Mouse (Mus musculus): ENCODE data around the gene 2200002D01Rik. TPM values are rescaled to one million over a fixed set of nuclear protein-coding genes. Genes with fewer than 3 reads are reported as not detected.
"Not testable (repeated sequence)": the region's sequence is repeated elsewhere in the genome, so short reads cannot be mapped to it uniquely, and the experiment has no call there.

The 2200002D01Rik gene
- polyA plus RNA-seq, 1 experiment, result 0.10 TPM

DNA sequence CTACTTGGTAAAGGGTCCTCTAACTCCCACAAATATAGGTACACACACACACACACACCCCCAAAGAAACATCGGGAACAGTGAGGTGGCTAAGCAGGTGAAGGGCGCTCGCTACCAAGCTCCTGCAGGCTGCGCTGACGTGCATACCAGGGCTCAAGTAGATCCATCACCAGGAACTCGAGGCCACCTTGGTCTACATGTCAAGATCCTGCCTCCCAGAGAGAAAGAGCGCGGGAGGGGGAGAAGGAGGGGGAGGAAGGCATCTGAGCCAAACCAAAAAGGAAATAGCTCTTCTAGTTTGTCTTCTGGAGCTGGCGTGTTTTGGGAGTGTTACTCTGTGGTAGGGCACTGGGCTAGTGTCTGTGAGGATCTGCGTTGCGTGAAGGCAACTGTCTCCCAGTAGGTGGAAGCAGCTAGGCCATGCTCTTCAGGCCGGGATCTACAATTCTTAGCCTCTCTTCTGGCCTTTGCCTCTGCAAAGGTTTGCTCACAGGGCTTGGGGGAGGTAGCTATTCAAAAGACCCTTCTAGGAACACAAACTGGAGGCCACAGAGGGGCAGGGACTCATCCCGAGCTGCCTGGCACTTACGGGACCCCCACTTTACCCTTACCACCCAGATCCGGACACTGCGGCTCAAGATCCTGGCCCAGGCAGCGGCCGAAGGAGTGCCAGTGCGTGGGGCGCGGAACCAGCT, 1.5 kb downstream of the 2200002D01Rik start:
- Histone ChIP-seq H3K4me1 (ENCODE audit: control insufficient read depth, insufficient read depth, low read length) (no peaks in the 10 kb centered on the region), H3K27ac (ENCODE audit: insufficient read depth, low read length) (no peak overlapping the region), H3K4me3 (ENCODE audit: insufficient read depth, low read length) (no peak overlapping the region)
- TF ChIP-seq CTCF (IDR thresholded peaks at IDR 0.05; ENCODE audit: extremely low read depth, insufficient read depth, low read length), result no peak
- TF ChIP-seq POLR2A (IDR thresholded peaks at IDR 0.05; ENCODE audit: extremely low read depth, insufficient read depth, low read length), result no peak

DNA sequence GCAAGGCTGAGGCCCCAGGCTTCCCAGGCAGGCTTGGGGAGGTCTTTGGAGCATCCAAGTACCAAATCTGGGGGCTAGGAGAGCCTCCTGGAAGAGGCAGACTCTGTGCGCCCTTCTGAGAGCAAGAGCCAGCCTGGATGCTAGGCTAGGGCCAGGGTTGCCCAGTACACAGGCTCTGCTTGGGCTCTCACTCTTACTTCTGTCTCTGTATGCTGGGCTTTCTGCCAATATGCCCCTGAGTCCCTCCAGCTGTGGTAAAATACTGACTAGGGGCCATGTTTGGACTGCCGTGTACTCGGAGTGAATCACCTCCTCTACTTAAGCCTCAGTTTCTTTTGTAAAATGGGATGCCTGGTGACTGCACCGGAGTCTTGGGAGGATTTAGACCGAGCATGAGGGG, 2.3 kb downstream of the 2200002D01Rik start:
- Histone ChIP-seq H3K27ac (ENCODE audit: insufficient read depth, low read length) (no peak overlapping the region), H3K4me3 (ENCODE audit: insufficient read depth, low read length) (no peak overlapping the region), H3K4me1 (ENCODE audit: control insufficient read depth, insufficient read depth, low read length) (no peaks in the 10 kb centered on the region)
- TF ChIP-seq POLR2A (IDR thresholded peaks at IDR 0.05; ENCODE audit: extremely low read depth, insufficient read depth, low read length) (no peak), CTCF (IDR thresholded peaks at IDR 0.05; ENCODE audit: extremely low read depth, insufficient read depth, low read length) (no peak)

DNA sequence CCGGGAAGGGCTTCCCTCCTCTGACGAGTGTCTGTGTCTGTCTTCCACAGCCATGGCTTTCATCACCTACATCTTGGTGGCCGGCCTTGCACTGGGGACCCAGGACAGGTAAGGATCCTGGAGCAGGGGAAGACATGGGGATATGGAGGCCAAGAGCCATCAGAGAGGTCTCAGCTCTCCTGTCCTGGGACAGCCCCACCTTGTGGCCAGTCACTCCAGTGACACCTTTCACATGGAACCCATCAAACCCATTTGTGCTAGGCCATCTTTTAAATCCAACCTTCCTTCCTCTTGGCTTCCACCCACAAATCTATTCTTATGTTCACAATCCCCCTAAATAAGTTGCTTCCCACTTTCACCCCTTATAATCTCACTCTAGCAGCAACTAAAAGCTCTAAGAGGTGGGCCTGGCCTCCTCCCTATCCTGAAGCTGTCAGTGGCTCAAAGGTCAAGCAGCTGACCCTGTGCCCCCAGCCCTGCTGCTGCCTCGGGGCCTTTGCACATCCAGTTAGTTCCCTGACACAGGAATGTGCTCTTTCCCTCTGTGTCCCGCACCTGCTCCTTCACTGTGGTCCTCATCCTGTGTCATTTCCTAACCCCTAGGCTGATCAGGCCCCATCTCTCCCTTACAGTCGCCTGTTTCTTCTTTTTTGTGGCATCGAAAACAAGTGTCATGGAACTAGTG, 3.4 kb downstream of the 2200002D01Rik start:
- no peak overlapping the region for H3K4me3 ChIP-seq (ENCODE audit: insufficient read depth, low read length)

DNA sequence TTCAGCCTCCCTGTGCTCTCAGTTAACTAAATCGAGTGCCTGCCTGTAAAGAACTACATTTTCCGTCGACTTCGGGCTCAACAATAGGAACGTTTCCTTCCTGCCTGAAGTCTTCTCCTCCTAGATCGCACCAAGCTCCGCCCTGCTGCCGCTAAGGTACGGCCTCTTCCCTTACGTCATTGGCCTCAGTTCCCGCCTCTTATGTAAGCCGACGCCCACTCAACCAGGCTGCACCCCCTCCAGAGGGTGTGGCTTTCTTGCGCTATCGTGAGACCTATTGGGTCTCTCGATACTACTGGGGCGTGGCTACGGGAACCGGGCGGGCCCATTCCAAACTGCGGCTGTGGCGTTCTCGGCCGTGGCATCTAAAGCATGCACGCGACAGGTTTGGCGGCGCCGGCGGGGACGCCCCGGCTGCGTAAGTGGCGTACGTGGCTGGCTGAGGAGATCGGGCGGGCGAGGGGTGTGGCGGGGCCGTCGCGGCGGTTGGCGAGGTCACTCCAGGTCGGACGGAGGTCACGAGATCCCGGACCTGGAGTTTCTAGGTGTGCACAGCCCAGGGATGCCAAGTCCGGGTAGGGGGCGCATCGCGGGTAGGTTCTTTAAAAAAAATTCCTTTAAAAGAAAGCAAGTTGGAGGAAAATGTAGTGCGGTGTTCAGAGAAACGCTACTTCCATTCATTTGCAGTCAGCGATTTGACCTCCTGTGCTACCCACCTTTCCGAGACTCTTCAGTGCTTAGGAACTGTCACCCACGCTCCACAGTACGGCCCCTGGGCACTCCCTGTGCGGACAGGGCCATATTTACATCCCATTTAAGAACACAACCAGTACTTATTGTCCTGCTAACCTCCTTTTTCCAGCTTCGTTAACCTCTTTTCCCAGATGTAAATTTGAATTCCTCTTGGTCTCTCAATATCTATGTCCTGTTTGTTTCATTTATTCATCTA, 10.0 kb downstream of the 2200002D01Rik start, which contains the start of gene Yif1b:
Gene Yif1b (plus strand): TSS at position 311 of the 949 bp plus-strand sequence.
- H3K4me3 ChIP-seq (ENCODE audit: insufficient read depth, low read length), result peak within 1 kb of the TSS; percentile 51
- H3K4me1 ChIP-seq (ENCODE audit: control insufficient read depth, insufficient read depth, low read length), result no peaks in the 10 kb centered on the region
- peak; percentile 97 for TF ChIP-seq POLR2A (IDR thresholded peaks at IDR 0.05; ENCODE audit: extremely low read depth, insufficient read depth, low read length)
- no peak for TF ChIP-seq CTCF (IDR thresholded peaks at IDR 0.05; ENCODE audit: extremely low read depth, insufficient read depth, low read length)
- H3K27ac ChIP-seq (ENCODE audit: insufficient read depth, low read length), result no peak within 1 kb of the TSS

More for the DNA sequence above, 3.4 kb downstream of the 2200002D01Rik start:
- H3K4me1 ChIP-seq (ENCODE audit: control insufficient read depth, insufficient read depth, low read length), result no peaks in the 10 kb centered on the region
- no peak for TF ChIP-seq POLR2A (IDR thresholded peaks at IDR 0.05; ENCODE audit: extremely low read depth, insufficient read depth, low read length)
- peak; percentile 35 for TF ChIP-seq CTCF (IDR thresholded peaks at IDR 0.05; ENCODE audit: extremely low read depth, insufficient read depth, low read length)
- H3K27ac ChIP-seq (ENCODE audit: insufficient read depth, low read length), result no peak overlapping the region

DNA sequence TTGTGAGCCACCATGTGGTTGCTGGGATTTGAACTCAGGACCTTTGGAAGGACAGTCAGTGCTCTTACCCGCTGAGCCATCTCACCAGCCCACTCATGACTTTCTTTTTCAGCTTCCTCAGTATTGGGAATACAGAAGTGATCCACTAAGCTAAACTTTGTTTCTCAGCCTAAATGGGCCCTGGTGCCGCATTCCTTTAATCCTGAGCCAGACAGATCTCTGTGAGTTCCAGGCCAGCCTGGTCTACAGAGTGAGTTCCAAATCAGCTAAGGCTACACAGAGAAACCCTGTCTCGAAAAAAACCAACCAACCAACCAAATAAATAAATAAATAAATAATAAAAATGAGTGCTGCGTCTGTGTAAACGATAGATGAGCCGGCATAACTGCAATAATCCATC, 10.7 kb downstream of the 2200002D01Rik start:
- H3K4me3 ChIP-seq (ENCODE audit: insufficient read depth, low read length), result peak overlapping the region; percentile 51
- H3K27ac ChIP-seq (ENCODE audit: insufficient read depth, low read length), result not testable (repeated sequence)

DNA sequence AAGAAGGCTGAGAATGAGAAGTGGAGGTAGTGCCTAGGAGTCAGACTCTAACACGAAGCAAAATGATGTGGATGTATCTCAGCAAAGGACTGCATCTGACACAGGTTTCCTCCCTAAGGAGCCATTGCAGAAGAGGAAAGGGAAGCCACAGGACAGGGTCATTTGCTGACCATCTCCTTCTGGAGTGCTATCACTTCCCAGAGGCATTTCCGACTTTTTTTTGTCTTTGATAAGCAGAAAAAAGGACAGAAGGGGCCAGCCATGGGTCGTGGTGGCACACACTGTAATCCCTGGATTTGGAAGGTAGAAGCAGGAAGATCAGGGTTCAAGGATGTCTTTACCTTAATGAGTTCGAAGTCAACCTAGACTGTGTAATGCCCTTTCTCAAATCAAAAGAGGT, 11.7 kb downstream of the 2200002D01Rik start:
- H3K27ac ChIP-seq (ENCODE audit: insufficient read depth, low read length), result no peak overlapping the region
- no peaks in the 10 kb centered on the region for H3K4me1 ChIP-seq (ENCODE audit: control insufficient read depth, insufficient read depth, low read length)
- no peak overlapping the region for H3K4me3 ChIP-seq (ENCODE audit: insufficient read depth, low read length)
- TF ChIP-seq CTCF (IDR thresholded peaks at IDR 0.05; ENCODE audit: extremely low read depth, insufficient read depth, low read length), result no peak
- TF ChIP-seq POLR2A (IDR thresholded peaks at IDR 0.05; ENCODE audit: extremely low read depth, insufficient read depth, low read length), result no peak

More for the DNA sequence above, 10.7 kb downstream of the 2200002D01Rik start:
- not testable (repeated sequence) for H3K4me1 ChIP-seq (ENCODE audit: control insufficient read depth, insufficient read depth, low read length)

DNA sequence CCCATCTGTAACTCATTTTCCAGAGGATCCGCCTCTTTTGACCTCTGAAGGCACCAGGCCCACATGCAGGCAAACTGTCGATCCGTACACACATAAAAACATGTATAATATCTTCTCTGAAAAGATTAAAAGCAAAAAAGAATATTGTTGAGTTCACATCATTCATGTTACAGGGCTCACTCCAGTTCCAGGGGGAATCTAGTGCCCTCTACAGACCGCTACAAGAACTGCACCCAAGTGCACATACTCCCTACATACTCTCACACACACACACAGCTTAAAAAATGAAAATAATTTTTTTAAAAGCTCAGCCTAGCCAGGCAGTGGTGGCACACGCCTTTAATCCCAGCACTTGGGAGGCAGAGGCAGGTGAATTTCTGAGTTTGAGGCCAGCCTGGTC, 13.6 kb downstream of the 2200002D01Rik start:
- no peak overlapping the region for H3K27ac ChIP-seq (ENCODE audit: insufficient read depth, low read length)
- no peak overlapping the region for H3K4me3 ChIP-seq (ENCODE audit: insufficient read depth, low read length)
- TF ChIP-seq POLR2A (IDR thresholded peaks at IDR 0.05; ENCODE audit: extremely low read depth, insufficient read depth, low read length), result no peak
- 0 out of 2 replicates have a peak, but pooled peaks have one; percentile 16 for TF ChIP-seq CTCF (IDR thresholded peaks at IDR 0.05; ENCODE audit: extremely low read depth, insufficient read depth, low read length)
- no peaks in the 10 kb centered on the region for H3K4me1 ChIP-seq (ENCODE audit: control insufficient read depth, insufficient read depth, low read length)

DNA sequence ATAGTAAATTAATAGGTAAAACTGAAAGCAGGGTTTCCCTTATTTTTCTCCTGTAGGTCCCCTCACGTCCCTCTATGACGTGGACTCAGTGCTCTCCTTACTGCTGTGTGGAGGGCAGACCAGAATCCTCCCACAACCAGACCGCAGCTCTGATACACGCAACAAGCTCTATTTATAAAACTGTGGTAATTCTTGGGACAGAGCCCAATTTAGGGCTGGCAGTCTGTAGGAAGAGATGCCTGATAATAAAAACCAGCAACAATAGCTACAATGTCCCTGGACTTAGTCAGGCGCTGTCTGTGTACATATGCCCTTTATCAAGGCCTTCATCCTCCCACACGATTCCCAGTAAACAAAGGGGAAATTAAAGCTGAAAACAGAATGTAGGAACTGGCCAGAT, 14.5 kb downstream of the 2200002D01Rik start:
- Histone ChIP-seq H3K27ac (ENCODE audit: insufficient read depth, low read length) (no peak overlapping the region), H3K4me3 (ENCODE audit: insufficient read depth, low read length) (no peak overlapping the region), H3K4me1 (ENCODE audit: control insufficient read depth, insufficient read depth, low read length) (no peaks in the 10 kb centered on the region)
- TF ChIP-seq POLR2A (IDR thresholded peaks at IDR 0.05; ENCODE audit: extremely low read depth, insufficient read depth, low read length), result no peak
- no peak for TF ChIP-seq CTCF (IDR thresholded peaks at IDR 0.05; ENCODE audit: extremely low read depth, insufficient read depth, low read length)

DNA sequence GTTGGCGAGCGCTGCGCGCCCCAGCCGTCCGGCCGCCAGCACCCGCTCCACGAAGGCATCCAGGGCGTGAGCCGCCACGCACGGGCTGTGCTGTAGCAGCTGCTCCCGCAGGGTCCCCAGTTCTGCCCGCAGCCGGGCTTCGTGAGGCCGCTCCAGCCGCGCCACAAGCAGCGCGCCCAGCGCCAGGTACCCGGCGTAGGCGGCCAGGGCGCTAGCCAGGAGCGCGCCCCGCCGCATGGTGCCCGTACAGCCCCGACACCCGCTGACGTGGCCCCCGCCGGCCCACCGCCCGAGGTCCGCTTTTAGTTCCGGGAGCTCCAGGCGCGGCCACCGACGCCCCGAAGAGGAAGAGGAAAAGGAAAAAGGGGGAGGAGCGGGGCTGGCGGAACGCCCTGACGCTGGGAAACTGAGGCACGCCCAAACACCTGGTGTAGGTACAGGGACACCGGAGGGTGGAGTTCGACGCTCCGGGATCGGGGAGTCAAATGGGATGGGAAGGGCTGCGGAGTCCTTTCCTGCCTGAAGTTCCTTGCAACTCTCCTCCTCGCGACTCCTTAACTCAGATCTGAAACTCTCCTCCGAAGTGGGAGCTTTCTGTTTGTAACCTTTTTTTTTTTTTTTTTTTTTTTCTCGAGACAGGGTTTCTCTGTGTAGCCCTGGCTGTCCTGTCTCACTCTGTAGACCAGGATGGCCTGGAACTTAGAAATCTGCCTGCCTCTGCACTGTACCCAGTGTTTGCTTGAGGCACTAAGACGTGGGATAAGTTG, 15.8 kb downstream of the 2200002D01Rik start, which contains the start of gene Kcnk6:
Gene Kcnk6 (minus strand): TSS at position 269 of the 767 bp plus-strand sequence.
- peak within 1 kb of the TSS; percentile 43; the same call in 1 of the 2 replicates for H3K27ac ChIP-seq (ENCODE audit: insufficient read depth, low read length)
- H3K4me1 ChIP-seq (ENCODE audit: control insufficient read depth, insufficient read depth, low read length), result no peaks in the 10 kb centered on the region
- H3K4me3 ChIP-seq (ENCODE audit: insufficient read depth, low read length), result peak within 1 kb of the TSS; percentile 40
- TF ChIP-seq POLR2A (IDR thresholded peaks at IDR 0.05; ENCODE audit: extremely low read depth, insufficient read depth, low read length) (no peak), CTCF (IDR thresholded peaks at IDR 0.05; ENCODE audit: extremely low read depth, insufficient read depth, low read length) (no peak)
